Mouse (Mus musculus) midbrain, embryonic 12.5 days (tissue): Measurements from ENCODE around the gene B3gnt6. TPM values are rescaled to one million over a fixed set of nuclear protein-coding genes. Genes with fewer than 3 reads are reported as not detected.

ENCODE experiments used
- ATAC-seq: fragments of 200-750 bp; cut with Nextera tagmentation; 2 replicates; pipeline ENCODE4 v1.8.0; 2017; ENCODE audit warnings: low read depth, moderate TSS enrichment, moderate library complexity; ENCODE audit not compliant: low FRiP score
- H3K27ac ChIP-seq: fragments of 300-500 bp; sonication (generic); replicated peaks from 2 replicates; pipeline ENCODE4 v1.5.1; 2016; ENCODE audit warnings: mild to moderate bottlenecking
- H3K27me3 ChIP-seq: fragments of 300-500 bp; sonication (generic); 2 replicates; pipeline ENCODE4 v1.6.1; 2016; ENCODE audit warnings: mild to moderate bottlenecking
- H3K36me3 ChIP-seq: fragments of 300-500 bp; sonication (generic); 2 replicates; pipeline ENCODE4 v1.6.1; 2016
- H3K4me1 ChIP-seq: fragments of 300-500 bp; sonication (generic); 2 replicates; pipeline ENCODE4 v1.6.1; 2016
- H3K4me2 ChIP-seq: fragments of 300-500 bp; sonication (generic); replicated peaks from 2 replicates; pipeline ENCODE4 v1.6.1; 2016; ENCODE audit warnings: mild to moderate bottlenecking, moderate library complexity
- H3K4me3 ChIP-seq: fragments of 300-500 bp; sonication (generic); 2 replicates; pipeline ENCODE4 v1.5.1; 2016; ENCODE audit warnings: mild to moderate bottlenecking
- H3K9ac ChIP-seq: fragments of 300-500 bp; sonication (generic); replicated peaks from 2 replicates; pipeline ENCODE4 v1.6.1; 2016; ENCODE audit warnings: mild to moderate bottlenecking, moderate library complexity
- H3K9me3 ChIP-seq: fragments of 300-500 bp; sonication (generic); 2 replicates; pipeline ENCODE4 v1.6.1; 2016; ENCODE audit warnings: mild to moderate bottlenecking
- WGBS: fragments of 180-500 bp; shearing (Covaris S2); methylation state at CpG from one replicate; pipeline ENCODE4 v1.1.7; 2016; 5-methylcytosine and 5-hydroxymethylcytosine counted together
- polyA plus RNA-seq: library from polyadenylated mRNA; unstranded; fragments of >200 nt; fragmentation: Nextera tagmentation; extraction: Ambion mirVana; gene quantifications from 2 replicates; pipeline ENCODE4 v1.2.1, GENCODE M21; 2016

The B3gnt6 gene
- polyA plus RNA-seq, 1 experiment from 2014 or later = not detected

GRCm38 (mm10) chr7:98157636-98158332 is 41.5 kb downstream of the B3gnt6 start:
- ATAC-seq = no peak
- no peaks in the 10 kb centered on the region for H3K36me3 ChIP-seq
- H3K9me3 ChIP-seq = no peaks in the 10 kb centered on the region
- peaks cover 9% of the 10 kb centered on the region; the same call in 1 of the 2 replicates for H3K4me1 ChIP-seq
- no peaks in the 10 kb centered on the region for H3K27me3 ChIP-seq
- no peak overlapping the region for H3K9ac ChIP-seq
- no peak overlapping the region for H3K4me2 ChIP-seq
- WGBS = 64% methylated on average over 5 of the region's 5 CpGs
- H3K4me3 ChIP-seq = no peak overlapping the region
- H3K27ac ChIP-seq = no peak overlapping the region

- Histone ChIP-seq H3K36me3 (no peaks in the 10 kb centered on the region), H3K9ac (no peak overlapping the region), H3K27me3 (no peaks in the 10 kb centered on the region), H3K9me3 (no peaks in the 10 kb centered on the region), H3K4me1 (peaks cover 9% of the 10 kb centered on the region; the same call in 1 of the 2 replicates), H3K4me3 (no peak overlapping the region), H3K4me2 (no peak overlapping the region), H3K27ac (no peak overlapping the region)
- no peak for ATAC-seq
- WGBS = 60% methylated on average over 3 of the region's 3 CpGs
Observed at GRCm38 (mm10) chr7:98156280-98156665, 43.0 kb downstream of the B3gnt6 start.

GRCm38 (mm10) chr7:98155546-98156279 is 43.6 kb downstream of the B3gnt6 start:
- Histone ChIP-seq H3K9me3 (no peaks in the 10 kb centered on the region), H3K4me1 (peaks cover 9% of the 10 kb centered on the region; the same call in 1 of the 2 replicates), H3K4me2 (no peak overlapping the region), H3K27ac (no peak overlapping the region), H3K4me3 (no peak overlapping the region), H3K27me3 (no peaks in the 10 kb centered on the region), H3K9ac (no peak overlapping the region; the same call in 1 of the 2 replicates), H3K36me3 (no peaks in the 10 kb centered on the region)
- WGBS = 28% methylated on average over 7 of the region's 8 CpGs
- ATAC-seq = peak; percentile 17; the same call in 1 of the 2 replicates

GRCm38 (mm10) chr7:98153892-98154291 is 45.4 kb downstream of the B3gnt6 start:
- Histone ChIP-seq H3K4me1 (peaks cover 16% of the 10 kb centered on the region), H3K9ac (no peak overlapping the region), H3K36me3 (no peaks in the 10 kb centered on the region), H3K4me3 (no peak overlapping the region), H3K27me3 (no peaks in the 10 kb centered on the region), H3K4me2 (no peak overlapping the region), H3K9me3 (no peaks in the 10 kb centered on the region), H3K27ac (no peak overlapping the region)
- WGBS = 71% methylated on average over 5 of the region's 5 CpGs
- ATAC-seq = no peak

- Histone ChIP-seq H3K4me3 (no peak overlapping the region), H3K36me3 (no peaks in the 10 kb centered on the region), H3K27me3 (no peaks in the 10 kb centered on the region), H3K9me3 (no peaks in the 10 kb centered on the region), H3K4me1 (peaks cover 16% of the 10 kb centered on the region), H3K27ac (no peak overlapping the region), H3K4me2 (no peak overlapping the region), H3K9ac (no peak overlapping the region)
- ATAC-seq = no peak
- 34% methylated on average over 3 of the region's 3 CpGs for WGBS
Observed at GRCm38 (mm10) chr7:98153345-98153744, 45.9 kb downstream of the B3gnt6 start.

GRCm38 (mm10) chr7:98152400-98152799 is 46.9 kb downstream of the B3gnt6 start:
- WGBS = 71% methylated on average over 8 of the region's 8 CpGs
- H3K9me3 ChIP-seq = no peaks in the 10 kb centered on the region
- no peak overlapping the region for H3K27ac ChIP-seq
- H3K4me2 ChIP-seq = no peak overlapping the region
- peaks cover 21% of the 10 kb centered on the region for H3K4me1 ChIP-seq
- H3K27me3 ChIP-seq = no peaks in the 10 kb centered on the region
- no peak overlapping the region for H3K4me3 ChIP-seq
- no peaks in the 10 kb centered on the region for H3K36me3 ChIP-seq
- no peak overlapping the region for H3K9ac ChIP-seq
- ATAC-seq = no peak

- Histone ChIP-seq H3K4me2 (no peak overlapping the region), H3K27me3 (no peaks in the 10 kb centered on the region), H3K9ac (no peak overlapping the region), H3K4me3 (no peak overlapping the region), H3K4me1 (peaks cover 16% of the 10 kb centered on the region), H3K9me3 (no peaks in the 10 kb centered on the region), H3K36me3 (no peaks in the 10 kb centered on the region), H3K27ac (no peak overlapping the region)
- ATAC-seq = no peak
- WGBS = 46% methylated on average over 5 of the region's 5 CpGs
Observed at GRCm38 (mm10) chr7:98150525-98150924, 48.8 kb downstream of the B3gnt6 start.

GRCm38 (mm10) chr7:98149802-98150201 is 49.5 kb downstream of the B3gnt6 start:
- 11% methylated on average over 3 of the region's 3 CpGs for WGBS
- Histone ChIP-seq H3K36me3 (no peaks in the 10 kb centered on the region), H3K27me3 (no peaks in the 10 kb centered on the region), H3K4me1 (peaks cover 16% of the 10 kb centered on the region), H3K4me3 (no peak overlapping the region), H3K4me2 (no peak overlapping the region), H3K9me3 (no peaks in the 10 kb centered on the region), H3K9ac (no peak overlapping the region), H3K27ac (0 out of 2 replicates have a peak overlapping the region, but pooled peaks have one; percentile 44)
- ATAC-seq = peak; percentile 38; the same call in 1 of the 2 replicates

GRCm38 (mm10) chr7:98148721-98149407 is 50.4 kb downstream of the B3gnt6 start:
- Histone ChIP-seq H3K4me2 (no peak overlapping the region), H3K36me3 (no peaks in the 10 kb centered on the region), H3K4me3 (no peak overlapping the region), H3K9ac (no peak overlapping the region), H3K9me3 (no peaks in the 10 kb centered on the region), H3K4me1 (peaks cover 16% of the 10 kb centered on the region), H3K27me3 (peaks cover under 1% of the 10 kb centered on the region; the same call in 1 of the 2 replicates), H3K27ac (no peak overlapping the region)
- 68% methylated on average over 9 of the region's 10 CpGs for WGBS
- ATAC-seq = no peak

GRCm38 (mm10) chr7:98147766-98148165 is 51.5 kb downstream of the B3gnt6 start:
- ATAC-seq = no peak
- Histone ChIP-seq H3K4me3 (no peak overlapping the region), H3K4me1 (peaks cover 17% of the 10 kb centered on the region), H3K27ac (no peak overlapping the region), H3K27me3 (peaks cover 4% of the 10 kb centered on the region; the same call in 1 of the 2 replicates), H3K9me3 (no peaks in the 10 kb centered on the region), H3K4me2 (no peak overlapping the region), H3K36me3 (no peaks in the 10 kb centered on the region), H3K9ac (no peak overlapping the region; the same call in 1 of the 2 replicates)
- 64% methylated on average over 8 of the region's 8 CpGs for WGBS

- Histone ChIP-seq H3K9me3 (no peaks in the 10 kb centered on the region), H3K27ac (no peak overlapping the region), H3K36me3 (no peaks in the 10 kb centered on the region), H3K4me1 (peaks cover 19% of the 10 kb centered on the region), H3K27me3 (peaks cover 4% of the 10 kb centered on the region; the same call in 1 of the 2 replicates), H3K9ac (no peak overlapping the region), H3K4me2 (no peak overlapping the region), H3K4me3 (no peak overlapping the region)
- 85% methylated on average over 8 of the region's 8 CpGs for WGBS
- no peak for ATAC-seq
Observed at GRCm38 (mm10) chr7:98146447-98146845, 52.8 kb downstream of the B3gnt6 start.
